Mouse (Mus musculus) G1E (cell line): ENCODE results near the gene Msantd1.

ENCODE experiments used
- CTCF ChIP-seq: IDR thresholded peaks from 2 replicates; pipeline ENCODE4 v1.5.1; 2012; ENCODE audit warnings: low read depth, low read length, inconsistent platforms, mixed read lengths
- GATA1 ChIP-seq: IDR thresholded peaks from 2 replicates; pipeline ENCODE4 v1.6.1; 2012; ENCODE audit warnings: borderline replicate concordance, low read length, inconsistent platforms, mixed read lengths
- GATA2 ChIP-seq: IDR thresholded peaks from 2 replicates; pipeline ENCODE4 v1.6.1; 2012; ENCODE audit warnings: low read depth, low read length, inconsistent platforms, borderline replicate concordance
- TAL1 ChIP-seq: conservative IDR thresholded peaks from 2 replicates; pipeline ENCODE4 v1.6.1; 2012; ENCODE audit warnings: low read depth, low read length, inconsistent platforms, mixed read lengths

DNA sequence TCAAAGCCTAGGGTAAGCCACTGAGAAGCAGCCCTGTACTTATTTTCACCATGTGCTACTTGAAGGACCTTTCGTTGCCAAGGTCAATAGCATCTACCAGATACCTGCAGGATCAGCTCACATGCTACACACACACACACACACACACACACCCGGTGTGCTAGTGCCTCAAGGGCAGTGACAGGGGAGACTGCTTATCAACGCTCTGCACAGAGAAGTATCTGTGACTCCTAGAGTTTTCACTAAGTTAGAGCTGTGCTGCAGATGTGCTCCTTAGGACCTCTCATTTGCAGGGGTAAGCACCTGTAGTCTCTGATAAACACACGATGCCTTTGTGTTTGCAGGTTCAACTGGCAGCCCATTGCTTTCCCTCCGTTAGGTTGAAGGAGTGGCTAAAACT lies 42.4 kb upstream of the Msantd1 start:
- TF ChIP-seq CTCF, result no peak
- TF ChIP-seq GATA1, result no peak
- TF ChIP-seq TAL1, result no peak
- TF ChIP-seq GATA2, result no peak
